Mouse (Mus musculus): ENCODE measurements around the gene B3galnt2. TPM values are rescaled to one million over a fixed set of nuclear protein-coding genes. Genes with fewer than 3 reads are reported as not detected.
"Not testable (repeated sequence)": the region's sequence is repeated elsewhere in the genome, so short reads cannot be mapped to it uniquely, and the experiment has no call there.

B3galnt2 gene
- polyA plus RNA-seq, 1 experiment from 2014 or later = 46.3 TPM

GRCm38 (mm10) chr13:13966172-13966571 lies 11.9 kb downstream of the B3galnt2 start:
- H3K4me1 ChIP-seq (ENCODE audit: insufficient read depth, low read length) = peaks cover 5% of the 10 kb centered on the region; the same call in 1 of the 2 replicates
- 0 out of 2 replicates have a peak, but pooled peaks cover 3% of the 10 kb centered on the region for H3K36me3 ChIP-seq (ENCODE audit: insufficient read depth, low read length)
- no peaks in the 10 kb centered on the region for H3K9me3 ChIP-seq (ENCODE audit: low read length)
- no peak overlapping the region for H3K9ac ChIP-seq (replicated peaks; ENCODE audit: low read length)
- no peak overlapping the region for H3K4me2 ChIP-seq (replicated peaks; ENCODE audit: low read depth, low read length)
- no peak overlapping the region for H3K27ac ChIP-seq (ENCODE audit: low read length)
- H3K27me3 ChIP-seq (ENCODE audit: insufficient read depth, low read length) = no peaks in the 10 kb centered on the region
- H3K4me3 ChIP-seq (ENCODE audit: low read length) = no peak overlapping the region
- 63% methylated on average over 4 of the region's 4 CpGs for WGBS
- ATAC-seq (ENCODE audit: low FRiP score, low TSS enrichment) = no peak

DNA sequence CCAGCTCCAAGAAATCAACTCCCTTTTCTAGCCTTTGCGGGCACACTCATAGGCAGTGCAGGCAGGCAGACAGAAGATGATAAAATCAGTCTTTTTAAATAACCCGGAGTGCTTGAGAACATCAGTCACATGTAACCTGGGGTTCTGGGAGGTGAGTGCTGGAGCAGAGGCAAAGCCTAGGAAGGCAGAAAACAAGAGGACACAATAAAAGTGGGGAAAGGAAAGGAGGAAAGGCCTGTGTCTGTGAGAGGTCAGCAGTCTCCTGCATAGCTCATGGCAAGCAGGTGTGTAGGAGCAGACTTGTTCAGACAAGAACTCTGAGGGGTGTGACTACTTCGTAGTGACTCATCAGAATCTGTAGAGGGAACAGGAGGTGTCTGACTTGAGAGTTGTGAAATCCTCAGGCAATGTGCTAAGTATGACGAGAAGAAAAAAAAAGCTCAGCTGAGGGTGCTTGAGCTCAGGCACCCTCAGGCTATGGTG lies 14.4 kb downstream of the B3galnt2 start:
- Histone ChIP-seq H3K9ac (replicated peaks; ENCODE audit: low read length) (no peak overlapping the region), H3K4me2 (replicated peaks; ENCODE audit: low read depth, low read length) (no peak overlapping the region), H3K27ac (ENCODE audit: low read length) (no peak overlapping the region), H3K4me3 (ENCODE audit: low read length) (no peak overlapping the region), H3K4me1 (ENCODE audit: insufficient read depth, low read length) (peaks cover 5% of the 10 kb centered on the region; the same call in 1 of the 2 replicates), H3K36me3 (ENCODE audit: insufficient read depth, low read length) (0 out of 2 replicates have a peak, but pooled peaks cover 3% of the 10 kb centered on the region), H3K9me3 (ENCODE audit: low read length) (no peaks in the 10 kb centered on the region), H3K27me3 (ENCODE audit: insufficient read depth, low read length) (no peaks in the 10 kb centered on the region)
- ATAC-seq (ENCODE audit: low FRiP score, low TSS enrichment) = no peak
- WGBS = 86% methylated on average over 4 of the region's 4 CpGs

DNA sequence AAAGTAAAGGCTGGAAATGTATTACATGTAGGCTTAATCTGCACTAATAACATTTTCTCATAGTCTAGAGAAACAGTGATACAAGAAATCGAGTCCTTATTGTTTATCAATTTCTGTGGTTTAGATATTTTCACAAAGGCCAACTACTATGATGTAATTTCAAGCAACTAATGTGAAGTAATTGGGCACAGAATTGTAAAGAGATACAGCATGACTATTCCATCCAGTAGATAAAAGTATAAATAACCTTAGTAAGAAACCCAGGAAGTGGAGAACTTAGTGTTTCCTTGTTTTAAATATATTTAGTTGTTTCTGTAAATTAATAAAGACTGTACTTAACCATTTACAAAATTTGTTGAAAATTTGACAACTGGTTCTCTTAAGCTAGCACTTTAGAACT lies 15.5 kb downstream of the B3galnt2 start:
- no peak for ATAC-seq (ENCODE audit: low FRiP score, low TSS enrichment)
- H3K4me2 ChIP-seq (replicated peaks; ENCODE audit: low read depth, low read length) = no peak overlapping the region
- peaks cover 5% of the 10 kb centered on the region; the same call in 1 of the 2 replicates for H3K4me1 ChIP-seq (ENCODE audit: insufficient read depth, low read length)
- no peak overlapping the region for H3K9ac ChIP-seq (replicated peaks; ENCODE audit: low read length)
- H3K27ac ChIP-seq (ENCODE audit: low read length) = no peak overlapping the region
- 98% methylated on average over 1 of the region's 1 CpGs for WGBS
- no peaks in the 10 kb centered on the region for H3K27me3 ChIP-seq (ENCODE audit: insufficient read depth, low read length)
- no peak overlapping the region for H3K4me3 ChIP-seq (ENCODE audit: low read length)
- H3K9me3 ChIP-seq (ENCODE audit: low read length) = no peaks in the 10 kb centered on the region
- 0 out of 2 replicates have a peak, but pooled peaks cover 3% of the 10 kb centered on the region for H3K36me3 ChIP-seq (ENCODE audit: insufficient read depth, low read length)

- not testable (repeated sequence) for H3K4me3 ChIP-seq (ENCODE audit: low read length); H3K9me3 ChIP-seq (ENCODE audit: low read length); H3K4me2 ChIP-seq (replicated peaks; ENCODE audit: low read depth, low read length); H3K36me3 ChIP-seq (ENCODE audit: insufficient read depth, low read length); H3K27ac ChIP-seq (ENCODE audit: low read length); H3K27me3 ChIP-seq (ENCODE audit: insufficient read depth, low read length); H3K9ac ChIP-seq (replicated peaks; ENCODE audit: low read length); ATAC-seq (ENCODE audit: low FRiP score, low TSS enrichment); H3K4me1 ChIP-seq (ENCODE audit: insufficient read depth, low read length)
- 82% methylated on average over 1 of the region's 1 CpGs for WGBS
Measured at GRCm38 (mm10) chr13:13981842-13982241, 27.6 kb downstream of the B3galnt2 start.

- no peaks in the 10 kb centered on the region for H3K27me3 ChIP-seq (ENCODE audit: insufficient read depth, low read length)
- H3K4me2 ChIP-seq (replicated peaks; ENCODE audit: low read depth, low read length) = no peak overlapping the region
- H3K9me3 ChIP-seq (ENCODE audit: low read length) = no peaks in the 10 kb centered on the region
- 90% methylated on average over 6 of the region's 6 CpGs for WGBS
- H3K4me3 ChIP-seq (ENCODE audit: low read length) = no peak overlapping the region
- H3K27ac ChIP-seq (ENCODE audit: low read length) = no peak overlapping the region
- ATAC-seq (ENCODE audit: low FRiP score, low TSS enrichment) = no peak
- H3K9ac ChIP-seq (replicated peaks; ENCODE audit: low read length) = no peak overlapping the region
- no peaks in the 10 kb centered on the region for H3K4me1 ChIP-seq (ENCODE audit: insufficient read depth, low read length)
- H3K36me3 ChIP-seq (ENCODE audit: insufficient read depth, low read length) = peaks cover 14% of the 10 kb centered on the region; the same call in 1 of the 2 replicates
Measured at GRCm38 (mm10) chr13:13983523-13983922, 29.3 kb downstream of the B3galnt2 start.

- Histone ChIP-seq H3K36me3 (ENCODE audit: insufficient read depth, low read length) (peaks cover 29% of the 10 kb centered on the region; the same call in 1 of the 2 replicates), H3K9ac (replicated peaks; ENCODE audit: low read length) (no peak overlapping the region), H3K27ac (ENCODE audit: low read length) (no peak overlapping the region), H3K9me3 (ENCODE audit: low read length) (no peaks in the 10 kb centered on the region), H3K4me2 (replicated peaks; ENCODE audit: low read depth, low read length) (no peak overlapping the region), H3K27me3 (ENCODE audit: insufficient read depth, low read length) (no peaks in the 10 kb centered on the region), H3K4me1 (ENCODE audit: insufficient read depth, low read length) (no peaks in the 10 kb centered on the region), H3K4me3 (ENCODE audit: low read length) (no peak overlapping the region)
- 80% methylated on average over 2 of the region's 2 CpGs for WGBS
- ATAC-seq (ENCODE audit: low FRiP score, low TSS enrichment) = no peak
Measured at GRCm38 (mm10) chr13:13989135-13989534, 34.9 kb downstream of the B3galnt2 start.

DNA sequence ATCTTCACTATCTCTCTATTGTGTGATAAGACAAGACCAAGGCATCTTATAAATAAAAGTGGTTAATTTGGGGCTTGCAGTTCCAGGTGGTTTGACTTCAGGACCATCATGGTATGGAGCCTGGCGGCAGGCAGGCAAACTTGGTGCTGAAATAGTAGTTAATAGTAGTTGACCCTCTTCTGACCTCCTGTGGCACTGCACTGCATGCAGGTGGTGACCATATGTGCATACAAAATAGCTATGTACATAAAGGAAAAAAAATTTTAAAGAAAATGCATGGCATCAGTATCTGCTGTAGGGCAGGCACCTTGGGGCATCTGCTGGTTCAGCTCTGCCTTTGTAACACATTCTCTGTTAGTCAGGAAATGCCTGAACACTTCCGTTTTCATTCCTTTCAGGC lies 36.1 kb downstream of the B3galnt2 start:
- H3K9ac ChIP-seq (replicated peaks; ENCODE audit: low read length) = no peak overlapping the region
- H3K4me1 ChIP-seq (ENCODE audit: insufficient read depth, low read length) = no peaks in the 10 kb centered on the region
- no peaks in the 10 kb centered on the region for H3K9me3 ChIP-seq (ENCODE audit: low read length)
- H3K27me3 ChIP-seq (ENCODE audit: insufficient read depth, low read length) = no peaks in the 10 kb centered on the region
- no peak overlapping the region for H3K27ac ChIP-seq (ENCODE audit: low read length)
- no peak for ATAC-seq (ENCODE audit: low FRiP score, low TSS enrichment)
- WGBS = 71% methylated on average over 2 of the region's 2 CpGs
- peaks cover 39% of the 10 kb centered on the region; the same call in 1 of the 2 replicates for H3K36me3 ChIP-seq (ENCODE audit: insufficient read depth, low read length)
- H3K4me3 ChIP-seq (ENCODE audit: low read length) = no peak overlapping the region
- H3K4me2 ChIP-seq (replicated peaks; ENCODE audit: low read depth, low read length) = no peak overlapping the region

DNA sequence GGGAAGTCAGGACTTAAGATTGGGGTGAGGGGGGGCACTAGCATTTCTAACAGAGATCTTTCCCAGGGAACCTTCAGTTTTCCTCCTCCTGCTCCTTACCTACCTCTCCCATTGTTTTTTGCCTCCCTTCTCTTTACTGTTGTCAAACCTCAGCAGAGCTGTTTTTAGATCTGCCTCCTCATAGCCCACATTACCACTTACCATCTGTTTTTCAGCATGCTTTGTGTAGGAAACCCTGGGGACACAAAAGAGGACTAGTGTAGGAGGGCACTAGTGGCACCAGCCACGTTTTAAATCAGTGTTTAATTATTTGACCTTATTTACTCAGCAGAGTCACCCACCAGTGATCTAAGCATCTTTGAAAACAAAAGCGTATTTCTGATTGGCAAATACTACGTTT lies 38.8 kb downstream of the B3galnt2 start:
- Histone ChIP-seq H3K9ac (replicated peaks; ENCODE audit: low read length) (no peak overlapping the region), H3K4me2 (replicated peaks; ENCODE audit: low read depth, low read length) (no peak overlapping the region), H3K36me3 (ENCODE audit: insufficient read depth, low read length) (peaks cover 61% of the 10 kb centered on the region), H3K27me3 (ENCODE audit: insufficient read depth, low read length) (no peaks in the 10 kb centered on the region), H3K4me3 (ENCODE audit: low read length) (no peak overlapping the region), H3K9me3 (ENCODE audit: low read length) (no peaks in the 10 kb centered on the region), H3K27ac (ENCODE audit: low read length) (no peak overlapping the region), H3K4me1 (ENCODE audit: insufficient read depth, low read length) (no peaks in the 10 kb centered on the region)
- WGBS = 75% methylated on average over 3 of the region's 3 CpGs
- no peak for ATAC-seq (ENCODE audit: low FRiP score, low TSS enrichment)

GRCm38 (mm10) chr13:13995046-13995445 lies 40.8 kb downstream of the B3galnt2 start:
- Histone ChIP-seq H3K27me3 (ENCODE audit: insufficient read depth, low read length) (no peaks in the 10 kb centered on the region), H3K9ac (replicated peaks; ENCODE audit: low read length) (no peak overlapping the region), H3K4me2 (replicated peaks; ENCODE audit: low read depth, low read length) (no peak overlapping the region), H3K27ac (ENCODE audit: low read length) (no peak overlapping the region), H3K36me3 (ENCODE audit: insufficient read depth, low read length) (peaks cover 65% of the 10 kb centered on the region), H3K9me3 (ENCODE audit: low read length) (no peaks in the 10 kb centered on the region), H3K4me3 (ENCODE audit: low read length) (no peak overlapping the region), H3K4me1 (ENCODE audit: insufficient read depth, low read length) (no peaks in the 10 kb centered on the region)
- WGBS = 67% methylated on average over 5 of the region's 5 CpGs
- no peak for ATAC-seq (ENCODE audit: low FRiP score, low TSS enrichment)

GRCm38 (mm10) chr13:13997476-13997875 lies 43.2 kb downstream of the B3galnt2 start:
- H3K27me3 ChIP-seq (ENCODE audit: insufficient read depth, low read length) = no peaks in the 10 kb centered on the region
- no peak for ATAC-seq (ENCODE audit: low FRiP score, low TSS enrichment)
- no peak overlapping the region for H3K4me2 ChIP-seq (replicated peaks; ENCODE audit: low read depth, low read length)
- WGBS = 77% methylated on average over 5 of the region's 5 CpGs
- H3K9ac ChIP-seq (replicated peaks; ENCODE audit: low read length) = no peak overlapping the region
- no peaks in the 10 kb centered on the region for H3K4me1 ChIP-seq (ENCODE audit: insufficient read depth, low read length)
- H3K27ac ChIP-seq (ENCODE audit: low read length) = no peak overlapping the region
- no peak overlapping the region for H3K4me3 ChIP-seq (ENCODE audit: low read length)
- peaks cover 78% of the 10 kb centered on the region for H3K36me3 ChIP-seq (ENCODE audit: insufficient read depth, low read length)
- no peaks in the 10 kb centered on the region for H3K9me3 ChIP-seq (ENCODE audit: low read length)
